Mouse (Mus musculus): ENCODE measurements around the gene Map3k12. TPM values are rescaled to one million over a fixed set of nuclear protein-coding genes. Genes with fewer than 3 reads are reported as not detected.

The Map3k12 gene
- 100 to 1,000 TPM in 1 of 2 experiments, 10 to 100 TPM in 1; 96.4 to 103 TPM for total RNA-seq (2021)

DNA sequence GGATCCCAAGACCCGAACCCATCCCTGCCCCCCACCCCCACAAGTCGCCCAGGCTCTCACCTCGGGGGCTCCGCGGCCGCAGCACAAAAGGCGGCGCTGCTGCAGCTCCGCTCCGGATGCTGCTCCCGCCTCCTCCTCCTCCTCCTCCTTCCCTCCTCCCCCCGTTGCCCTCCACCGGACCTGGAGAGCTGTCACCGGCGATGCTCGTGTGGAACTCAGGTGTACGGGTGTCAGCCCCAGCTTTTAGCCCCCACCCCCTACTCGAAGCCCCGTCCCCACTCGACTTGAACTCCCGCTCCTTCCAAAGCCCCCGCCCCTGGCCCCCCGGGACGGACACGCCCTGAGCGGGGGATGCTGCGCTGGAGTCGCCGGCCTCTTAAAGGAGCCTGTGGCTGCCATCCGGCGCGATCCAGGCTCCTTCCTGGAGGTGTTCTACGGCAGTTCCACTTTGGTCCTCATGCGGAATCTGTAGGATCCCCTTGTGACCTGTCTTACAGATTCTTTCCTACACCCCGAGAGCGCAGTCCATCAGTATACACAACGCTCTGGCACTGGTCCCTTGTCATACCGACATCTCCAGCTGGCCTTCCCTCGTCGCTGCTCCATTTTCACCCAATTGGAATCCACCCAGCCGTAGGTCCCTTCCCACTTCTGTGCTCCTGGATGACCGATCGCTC lies at the start of gene Map3k12:
Gene Map3k12 (minus strand): TSS at position 337 of the 677 bp plus-strand sequence.
- peak; percentile 81 to 85 for DNase-seq

DNA sequence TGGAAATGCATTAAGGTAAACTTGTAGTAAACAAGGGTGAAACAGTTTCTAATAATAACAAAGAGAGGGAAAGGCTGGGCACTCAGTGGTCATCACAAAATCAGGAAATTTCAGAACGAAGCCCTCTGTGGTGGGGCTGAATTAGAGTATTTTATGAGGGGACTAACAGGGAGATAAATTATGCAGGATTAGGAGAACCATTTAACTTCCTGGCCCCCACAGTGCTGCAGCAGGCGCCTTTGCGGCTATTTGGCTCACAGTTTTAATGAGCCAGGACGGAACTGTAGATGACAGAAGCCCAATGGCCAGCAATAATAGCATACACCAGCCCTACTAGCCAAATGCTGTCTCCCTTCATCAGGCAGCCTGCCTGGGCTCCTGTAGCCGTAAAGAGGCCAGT lies 46.8 kb upstream of the Map3k12 start:
- DNase-seq, result no peak

GRCm38 (mm10) chr15:102563061-102563460 lies 46.2 kb upstream of the Map3k12 start:
- DNase-seq, result no peak

GRCm38 (mm10) chr15:102562491-102562890 lies 45.6 kb upstream of the Map3k12 start:
- DNase-seq, result no peak

- no peak for DNase-seq
These were observed 40.7 kb upstream of the Map3k12 start for GRCm38 (mm10) chr15:102557580-102557979.

DNA sequence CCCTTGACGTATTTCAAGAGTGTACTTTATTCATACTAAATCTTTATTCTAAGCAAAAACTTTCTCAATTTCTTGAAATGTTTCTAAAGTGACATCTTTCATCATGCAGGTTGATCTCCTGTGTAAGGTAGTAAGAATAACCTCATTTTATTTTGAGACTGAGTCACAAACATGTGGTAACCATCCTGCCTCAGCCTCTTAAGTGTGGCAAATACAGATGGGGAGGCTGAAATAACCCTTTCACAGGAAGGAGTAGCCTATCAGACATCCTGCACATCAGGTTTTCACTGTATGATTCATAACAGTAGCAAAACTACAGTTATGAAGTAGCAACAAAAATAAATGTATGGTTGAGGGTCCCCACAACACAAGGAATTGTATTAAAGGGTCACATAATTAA lies 38.7 kb upstream of the Map3k12 start:
- no peak for DNase-seq

- no peak for DNase-seq
These were observed 35.7 kb upstream of the Map3k12 start for GRCm38 (mm10) chr15:102552599-102552998.

- DNase-seq, result no peak
These were observed 30.6 kb upstream of the Map3k12 start for GRCm38 (mm10) chr15:102547478-102547877.

GRCm38 (mm10) chr15:102546677-102547427 lies 30.0 kb upstream of the Map3k12 start:
- peak; percentile 84 to 85 for DNase-seq

GRCm38 (mm10) chr15:102546246-102546645 lies 29.4 kb upstream of the Map3k12 start:
- no peak for DNase-seq

GRCm38 (mm10) chr15:102544801-102545200 lies 27.9 kb upstream of the Map3k12 start:
- DNase-seq, result peak in 1 of 2 experiments; percentile 40

DNA sequence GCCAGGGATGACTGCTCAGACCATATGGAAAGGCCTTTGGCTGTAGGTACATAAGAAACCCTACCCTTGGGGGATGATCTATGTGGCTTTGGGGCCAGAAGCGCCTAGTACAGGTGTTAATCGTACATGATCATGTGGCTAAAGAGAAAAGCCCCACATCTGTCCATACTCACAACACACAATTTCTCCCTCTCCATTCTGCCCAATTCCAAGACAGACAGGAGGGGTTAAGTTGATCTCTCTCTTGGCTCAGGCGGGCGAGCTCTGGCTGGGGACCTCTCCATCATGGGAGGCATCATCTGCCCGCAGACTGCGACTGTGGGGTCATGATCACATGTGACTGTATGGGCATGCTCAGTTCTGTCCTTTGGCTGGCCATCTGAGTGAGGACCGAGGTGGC lies 17.1 kb upstream of the Map3k12 start:
- DNase-seq, result no peak

GRCm38 (mm10) chr15:102532106-102532900 lies 15.4 kb upstream of the Map3k12 start:
- no peak for DNase-seq

DNA sequence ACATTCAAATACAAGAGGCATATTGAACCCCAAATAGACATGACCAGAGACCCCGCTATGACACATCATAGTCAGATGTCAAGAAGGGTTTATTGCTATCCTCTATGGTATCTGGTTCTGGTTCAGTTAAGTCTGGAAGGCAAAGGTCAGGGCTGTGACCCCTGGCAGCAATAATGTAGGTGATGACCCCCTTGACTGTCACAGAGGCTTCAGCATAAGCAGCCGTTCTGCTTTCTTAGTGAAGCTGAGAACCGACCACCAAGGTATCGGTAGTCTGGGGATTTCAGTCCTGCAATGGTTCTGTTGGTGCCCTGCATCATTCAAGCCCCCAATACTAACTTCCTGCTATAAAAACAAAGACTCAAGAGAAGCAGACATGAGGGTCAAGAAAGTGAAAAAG lies 14.7 kb upstream of the Map3k12 start:
- DNase-seq, result no peak

DNA sequence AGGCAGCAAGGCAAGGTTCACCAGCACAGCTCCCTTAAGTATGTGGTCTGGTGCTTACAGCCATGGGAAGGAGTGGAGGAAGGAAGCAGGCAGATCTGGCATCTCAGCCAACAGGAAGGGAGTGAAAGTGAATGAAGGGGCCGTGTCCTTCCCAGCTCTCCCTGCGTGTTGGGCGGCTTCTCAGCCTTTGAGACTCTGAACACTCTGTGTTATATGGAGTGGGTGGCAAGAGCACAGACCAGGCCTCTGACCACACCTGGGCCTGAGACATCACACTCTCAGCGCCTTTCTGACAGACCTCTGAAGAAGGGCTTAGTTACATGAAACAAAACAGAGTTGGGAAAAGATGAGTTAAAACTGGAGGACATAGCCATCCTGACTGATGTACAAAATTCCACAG lies 13.7 kb upstream of the Map3k12 start:
- DNase-seq, result no peak

- no peak for DNase-seq
These were observed 11.5 kb upstream of the Map3k12 start for GRCm38 (mm10) chr15:102528396-102528795.

DNA sequence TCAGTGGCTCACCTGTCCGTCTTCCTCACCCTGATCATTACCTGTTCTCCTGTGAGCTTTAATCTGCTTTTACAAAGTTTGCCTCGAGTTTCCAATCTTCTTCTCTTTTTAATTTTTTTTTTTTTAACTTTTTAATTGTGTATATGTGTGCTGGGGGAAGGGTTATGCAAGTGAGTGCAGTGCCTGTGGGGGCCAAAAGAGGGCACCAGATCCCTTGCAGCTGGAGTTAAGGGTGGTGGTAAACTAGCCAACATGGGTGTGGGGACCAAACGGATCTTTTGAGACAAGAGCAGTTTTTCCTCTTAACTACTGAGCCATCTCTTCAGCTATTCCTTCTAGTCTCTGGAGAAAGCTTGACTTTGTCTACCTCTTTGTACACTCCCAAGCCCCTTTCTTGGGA lies 11.1 kb upstream of the Map3k12 start:
- no peak for DNase-seq

DNA sequence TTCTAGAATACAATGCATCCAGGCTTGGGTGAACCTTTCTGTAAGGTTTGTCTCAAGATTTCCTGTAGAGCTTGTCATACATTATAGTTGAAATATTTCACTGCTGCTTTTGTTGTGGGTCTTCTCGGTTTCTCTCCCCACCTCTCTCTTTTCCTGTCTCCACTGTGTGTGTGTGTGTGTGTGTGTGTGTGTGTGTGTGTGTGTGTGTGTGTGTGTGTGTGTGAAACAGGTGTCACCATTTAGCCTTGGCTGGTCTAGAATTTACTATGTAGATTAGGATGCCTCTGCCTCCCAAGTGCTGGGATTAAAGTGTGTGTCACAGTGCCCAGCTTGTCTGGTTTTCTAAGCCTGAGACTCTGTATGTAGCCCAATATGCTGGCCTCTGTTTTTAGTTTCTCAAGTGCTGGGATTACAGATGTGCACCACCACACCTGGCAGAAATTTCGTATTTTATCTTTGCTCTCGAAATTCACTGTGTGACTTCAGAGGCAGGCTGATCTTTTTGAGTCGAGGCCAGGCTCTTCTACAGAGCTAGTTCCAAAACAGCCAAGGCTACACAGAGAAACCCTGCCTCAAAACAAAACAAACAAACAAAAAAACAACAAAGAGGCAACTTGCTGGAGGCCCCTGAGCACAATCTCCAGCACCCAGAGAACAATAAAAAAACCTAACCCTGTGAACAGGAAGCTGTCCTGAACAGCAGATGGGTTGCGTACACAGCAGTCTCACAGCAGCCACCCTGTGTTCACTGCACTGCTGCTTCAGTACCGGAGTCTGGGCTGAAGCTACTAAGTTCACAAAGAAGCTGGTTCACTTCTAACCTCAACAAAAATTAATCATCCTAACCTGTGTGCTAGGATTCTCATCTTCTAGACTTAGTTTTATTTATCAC lies 9.5 kb upstream of the Map3k12 start:
- DNase-seq, result no peak

DNA sequence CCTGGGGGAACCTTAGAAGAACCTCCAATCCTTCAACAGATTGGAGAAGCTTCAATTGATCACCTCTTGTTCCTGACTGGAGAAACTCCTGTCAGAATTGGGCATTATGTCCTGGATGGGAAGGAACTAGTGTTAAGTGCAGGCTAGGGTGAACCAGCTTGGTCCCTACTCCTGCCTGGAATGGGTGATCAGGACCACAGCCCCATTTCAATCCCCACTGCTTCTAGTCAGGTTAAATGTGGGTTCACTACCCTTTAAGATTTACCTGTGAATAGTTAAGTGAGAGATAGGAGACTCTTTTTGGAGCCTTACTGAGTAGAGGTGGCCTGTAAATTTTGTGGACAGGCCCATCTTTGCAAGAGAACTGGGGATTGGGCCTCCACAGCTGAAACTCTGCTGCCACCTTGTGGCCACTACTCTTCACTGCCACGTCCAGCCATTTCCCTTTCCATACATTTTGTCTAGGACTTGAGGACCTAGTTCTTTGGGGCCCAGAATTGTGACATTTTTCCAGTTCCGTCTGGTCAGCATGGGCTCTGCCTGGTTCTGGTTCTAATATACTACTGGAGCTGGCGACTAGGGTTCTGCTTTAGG lies 8.1 kb upstream of the Map3k12 start, which contains the start of gene Npff:
Gene Npff (minus strand): TSS at position 51 of the 594 bp plus-strand sequence.
- DNase-seq, result peak; percentile 63 to 75

GRCm38 (mm10) chr15:102521480-102521879 lies 4.6 kb upstream of the Map3k12 start:
- DNase-seq, result no peak

DNA sequence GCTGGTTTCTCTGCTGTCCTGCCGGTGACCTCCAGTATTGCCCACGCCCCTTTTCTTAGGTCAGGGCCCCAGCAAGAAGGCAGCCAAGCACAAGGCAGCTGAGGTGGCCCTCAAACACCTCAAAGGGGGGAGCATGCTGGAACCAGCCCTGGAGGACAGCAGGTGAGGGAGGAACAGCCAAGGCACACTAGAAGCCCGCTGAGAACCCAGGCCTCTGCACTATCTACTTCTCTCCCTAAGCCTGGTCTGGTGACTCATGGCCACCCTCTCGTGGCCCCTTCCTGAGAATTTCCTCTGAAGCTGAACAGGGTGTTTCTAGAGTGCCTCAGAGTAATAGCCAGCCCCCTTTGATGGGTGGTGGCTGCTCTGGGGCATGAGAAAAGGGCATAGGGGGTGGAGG lies 3.6 kb upstream of the Map3k12 start:
- DNase-seq, result no peak

Measured in layer of hippocampus, postnatal 36 days (tissue).